Mouse (Mus musculus): Measurements from ENCODE around the gene Zfand3. TPM values are rescaled to one million over a fixed set of nuclear protein-coding genes. Genes with fewer than 3 reads are reported as not detected.

The Zfand3 gene
- polyA plus RNA-seq, 1 experiment from 2014 or later, result 47.2 TPM

- 27% methylated on average over 1 of the region's 1 CpGs for WGBS
- H3K4me2 ChIP-seq (replicated peaks; ENCODE audit: low read depth, low read length), result 0 out of 2 replicates have a peak overlapping the region, but pooled peaks have one; percentile 13
- H3K27ac ChIP-seq (ENCODE audit: low read length), result no peak overlapping the region; the same call in 1 of the 2 replicates
- no peaks in the 10 kb centered on the region for H3K9me3 ChIP-seq (ENCODE audit: control insufficient read depth, low read depth, low read length)
- peaks cover 39% of the 10 kb centered on the region for H3K4me1 ChIP-seq (ENCODE audit: control insufficient read depth, insufficient read depth, low read length)
- no peaks in the 10 kb centered on the region for H3K27me3 ChIP-seq (ENCODE audit: control insufficient read depth, insufficient read depth, low read length)
- peak; percentile 63; the same call in 1 of the 2 replicates for ATAC-seq (ENCODE audit: insufficient number of reproducible peaks, insufficient read depth, low FRiP score, low read depth)
- no peaks in the 10 kb centered on the region for H3K36me3 ChIP-seq (ENCODE audit: control insufficient read depth, insufficient read depth, low read length)
- H3K4me3 ChIP-seq (ENCODE audit: low read depth, low read length), result no peak overlapping the region
- H3K9ac ChIP-seq (replicated peaks; ENCODE audit: low read depth, low read length), result no peak overlapping the region
These were observed 23.0 kb downstream of the Zfand3 start for GRCm38 (mm10) chr17:30027343-30028029.

- Histone ChIP-seq H3K9ac (replicated peaks; ENCODE audit: low read depth, low read length) (no peak overlapping the region), H3K27me3 (ENCODE audit: control insufficient read depth, insufficient read depth, low read length) (no peaks in the 10 kb centered on the region), H3K9me3 (ENCODE audit: control insufficient read depth, low read depth, low read length) (no peaks in the 10 kb centered on the region), H3K4me3 (ENCODE audit: low read depth, low read length) (no peak overlapping the region), H3K4me1 (ENCODE audit: control insufficient read depth, insufficient read depth, low read length) (peaks cover 39% of the 10 kb centered on the region), H3K27ac (ENCODE audit: low read length) (no peak overlapping the region), H3K36me3 (ENCODE audit: control insufficient read depth, insufficient read depth, low read length) (no peaks in the 10 kb centered on the region), H3K4me2 (replicated peaks; ENCODE audit: low read depth, low read length) (no peak overlapping the region)
- no peak for ATAC-seq (ENCODE audit: insufficient number of reproducible peaks, insufficient read depth, low FRiP score, low read depth)
- WGBS, result 55% methylated on average over 7 of the region's 7 CpGs
These were observed 25.2 kb downstream of the Zfand3 start for GRCm38 (mm10) chr17:30029633-30030226.

- Histone ChIP-seq H3K4me2 (replicated peaks; ENCODE audit: low read depth, low read length) (no peak overlapping the region), H3K9ac (replicated peaks; ENCODE audit: low read depth, low read length) (no peak overlapping the region), H3K36me3 (ENCODE audit: control insufficient read depth, insufficient read depth, low read length) (no peaks in the 10 kb centered on the region), H3K4me3 (ENCODE audit: low read depth, low read length) (no peak overlapping the region), H3K27ac (ENCODE audit: low read length) (no peak overlapping the region), H3K9me3 (ENCODE audit: control insufficient read depth, low read depth, low read length) (no peaks in the 10 kb centered on the region), H3K4me1 (ENCODE audit: control insufficient read depth, insufficient read depth, low read length) (peaks cover 20% of the 10 kb centered on the region), H3K27me3 (ENCODE audit: control insufficient read depth, insufficient read depth, low read length) (no peaks in the 10 kb centered on the region)
- ATAC-seq (ENCODE audit: insufficient number of reproducible peaks, insufficient read depth, low FRiP score, low read depth), result no peak
- WGBS, result 95% methylated on average over 4 of the region's 4 CpGs
These were observed 28.3 kb downstream of the Zfand3 start for GRCm38 (mm10) chr17:30032796-30033195.

GRCm38 (mm10) chr17:30033991-30034390, 29.5 kb downstream of the Zfand3 start:
- 73% methylated on average over 4 of the region's 4 CpGs for WGBS
- Histone ChIP-seq H3K9me3 (ENCODE audit: control insufficient read depth, low read depth, low read length) (no peaks in the 10 kb centered on the region), H3K27me3 (ENCODE audit: control insufficient read depth, insufficient read depth, low read length) (no peaks in the 10 kb centered on the region), H3K4me1 (ENCODE audit: control insufficient read depth, insufficient read depth, low read length) (peaks cover 8% of the 10 kb centered on the region), H3K36me3 (ENCODE audit: control insufficient read depth, insufficient read depth, low read length) (no peaks in the 10 kb centered on the region), H3K9ac (replicated peaks; ENCODE audit: low read depth, low read length) (no peak overlapping the region), H3K27ac (ENCODE audit: low read length) (no peak overlapping the region), H3K4me3 (ENCODE audit: low read depth, low read length) (no peak overlapping the region), H3K4me2 (replicated peaks; ENCODE audit: low read depth, low read length) (no peak overlapping the region)
- ATAC-seq (ENCODE audit: insufficient number of reproducible peaks, insufficient read depth, low FRiP score, low read depth), result no peak

- no peaks in the 10 kb centered on the region for H3K4me1 ChIP-seq (ENCODE audit: control insufficient read depth, insufficient read depth, low read length)
- 65% methylated on average over 4 of the region's 4 CpGs for WGBS
- no peaks in the 10 kb centered on the region for H3K36me3 ChIP-seq (ENCODE audit: control insufficient read depth, insufficient read depth, low read length)
- no peak overlapping the region for H3K4me3 ChIP-seq (ENCODE audit: low read depth, low read length)
- no peak overlapping the region for H3K27ac ChIP-seq (ENCODE audit: low read length)
- H3K9ac ChIP-seq (replicated peaks; ENCODE audit: low read depth, low read length), result no peak overlapping the region
- no peaks in the 10 kb centered on the region for H3K9me3 ChIP-seq (ENCODE audit: control insufficient read depth, low read depth, low read length)
- no peak overlapping the region for H3K4me2 ChIP-seq (replicated peaks; ENCODE audit: low read depth, low read length)
- no peaks in the 10 kb centered on the region for H3K27me3 ChIP-seq (ENCODE audit: control insufficient read depth, insufficient read depth, low read length)
- ATAC-seq (ENCODE audit: insufficient number of reproducible peaks, insufficient read depth, low FRiP score, low read depth), result no peak
These were observed 30.9 kb downstream of the Zfand3 start for GRCm38 (mm10) chr17:30035216-30036005.

GRCm38 (mm10) chr17:30043163-30043822, 38.8 kb downstream of the Zfand3 start:
- H3K36me3 ChIP-seq (ENCODE audit: control insufficient read depth, insufficient read depth, low read length), result no peaks in the 10 kb centered on the region
- no peak overlapping the region for H3K4me3 ChIP-seq (ENCODE audit: low read depth, low read length)
- H3K4me2 ChIP-seq (replicated peaks; ENCODE audit: low read depth, low read length), result no peak overlapping the region
- H3K9me3 ChIP-seq (ENCODE audit: control insufficient read depth, low read depth, low read length), result no peaks in the 10 kb centered on the region
- no peak overlapping the region for H3K9ac ChIP-seq (replicated peaks; ENCODE audit: low read depth, low read length)
- peaks cover 4% of the 10 kb centered on the region; the same call in 1 of the 2 replicates for H3K4me1 ChIP-seq (ENCODE audit: control insufficient read depth, insufficient read depth, low read length)
- H3K27me3 ChIP-seq (ENCODE audit: control insufficient read depth, insufficient read depth, low read length), result no peaks in the 10 kb centered on the region
- ATAC-seq (ENCODE audit: insufficient number of reproducible peaks, insufficient read depth, low FRiP score, low read depth), result no peak
- whole genome bisulfite sequencing, result 92% methylated on average over 7 of the region's 7 CpGs
- H3K27ac ChIP-seq (ENCODE audit: low read length), result no peak overlapping the region

- H3K9me3 ChIP-seq (ENCODE audit: control insufficient read depth, low read depth, low read length), result no peaks in the 10 kb centered on the region
- H3K4me3 ChIP-seq (ENCODE audit: low read depth, low read length), result no peak overlapping the region
- H3K36me3 ChIP-seq (ENCODE audit: control insufficient read depth, insufficient read depth, low read length), result no peaks in the 10 kb centered on the region
- peaks cover 4% of the 10 kb centered on the region; the same call in 1 of the 2 replicates for H3K4me1 ChIP-seq (ENCODE audit: control insufficient read depth, insufficient read depth, low read length)
- H3K4me2 ChIP-seq (replicated peaks; ENCODE audit: low read depth, low read length), result no peak overlapping the region
- no peaks in the 10 kb centered on the region for H3K27me3 ChIP-seq (ENCODE audit: control insufficient read depth, insufficient read depth, low read length)
- WGBS, result 57% methylated on average over 2 of the region's 2 CpGs
- no peak overlapping the region for H3K9ac ChIP-seq (replicated peaks; ENCODE audit: low read depth, low read length)
- H3K27ac ChIP-seq (ENCODE audit: low read length), result no peak overlapping the region
- ATAC-seq (ENCODE audit: insufficient number of reproducible peaks, insufficient read depth, low FRiP score, low read depth), result no peak
These were observed 40.6 kb downstream of the Zfand3 start for GRCm38 (mm10) chr17:30045181-30045580.

- Histone ChIP-seq H3K4me1 (ENCODE audit: control insufficient read depth, insufficient read depth, low read length) (peaks cover 4% of the 10 kb centered on the region; the same call in 1 of the 2 replicates), H3K27ac (ENCODE audit: low read length) (no peak overlapping the region), H3K27me3 (ENCODE audit: control insufficient read depth, insufficient read depth, low read length) (no peaks in the 10 kb centered on the region), H3K4me2 (replicated peaks; ENCODE audit: low read depth, low read length) (no peak overlapping the region), H3K9me3 (ENCODE audit: control insufficient read depth, low read depth, low read length) (no peaks in the 10 kb centered on the region), H3K4me3 (ENCODE audit: low read depth, low read length) (no peak overlapping the region), H3K36me3 (ENCODE audit: control insufficient read depth, insufficient read depth, low read length) (no peaks in the 10 kb centered on the region), H3K9ac (replicated peaks; ENCODE audit: low read depth, low read length) (no peak overlapping the region)
- WGBS, result 91% methylated on average over 5 of the region's 5 CpGs
- no peak for ATAC-seq (ENCODE audit: insufficient number of reproducible peaks, insufficient read depth, low FRiP score, low read depth)
These were observed 42.1 kb downstream of the Zfand3 start for GRCm38 (mm10) chr17:30046654-30047053.
